ENCODE assay signal across 15 mouse cellular contexts in the genomic region with DNA sequence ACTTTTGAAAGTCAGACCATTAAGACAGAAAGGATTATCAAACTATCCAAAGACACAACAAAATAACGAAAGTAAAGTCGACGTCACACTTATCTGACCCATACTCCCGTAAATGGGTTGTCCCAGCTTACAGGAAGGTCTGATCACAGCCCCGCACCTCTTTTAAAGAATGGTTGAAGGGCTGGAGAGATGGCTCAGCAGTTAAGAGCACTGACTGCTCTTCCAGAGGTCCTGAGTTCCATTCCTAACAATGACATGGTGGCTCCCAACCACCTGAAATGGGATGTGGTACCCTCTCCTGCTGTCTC. TPM values are rescaled to one million over a fixed set of nuclear protein-coding genes. Genes with fewer than 3 reads are reported as not detected.
DNase-seq lines count a peak whose midpoint lies in the region; ATAC-seq and TF ChIP-seq lines count a peak whose summit lies in the region.
"Had no signal": no experiment of that assay in that cellular context is flagged by ENCODE, and none has a peak within 500 bp of the region (broad histone marks: within the 10 kb centered on the region; RNA-seq: fewer than 3 reads in every experiment).

No protein-coding gene starts in this region.

- TF ChIP-seq POLR2A in thymus, adult 2 months (IDR thresholded peaks at IDR 0.05; ENCODE audit: control insufficient read depth, extremely low read depth, insufficient read depth, low read length, poor library complexity): no peak

- H3K27ac ChIP-seq in heart, embryonic 13.5 days (replicated peaks): no peak overlapping the region
- H3K27ac ChIP-seq in thymus, adult 2 months (ENCODE audit: control insufficient read depth, insufficient read depth, low read length): peak overlapping the region; percentile 98
- peak overlapping the region; percentile 62 for H3K27ac ChIP-seq in liver, embryonic 12.5 days
- H3K27ac ChIP-seq in kidney, embryonic 14.5 days (ENCODE audit: low read depth, low read length): no peak overlapping the region
- no peak overlapping the region for H3K27ac ChIP-seq in neural tube, embryonic 15.5 days (replicated peaks)
- H3K27ac ChIP-seq: embryonic facial prominence, embryonic 12.5 days; hindbrain, postnatal 0 days; midbrain, embryonic 10.5 days had no signal

- peaks cover 24% of the 10 kb centered on the region for H3K4me1 ChIP-seq in heart, embryonic 13.5 days
- peaks cover 11% of the 10 kb centered on the region for H3K4me1 ChIP-seq in thymus, adult 2 months (replicated peaks; ENCODE audit: control insufficient read depth, insufficient read depth, low read length)
- H3K4me1 ChIP-seq in liver, embryonic 12.5 days: peaks cover 28% of the 10 kb centered on the region
- H3K4me1 ChIP-seq in kidney, embryonic 14.5 days (ENCODE audit: control insufficient read depth, insufficient read depth, low read length): no peaks in the 10 kb centered on the region
- H3K4me1 ChIP-seq in neural tube, embryonic 15.5 days: no peaks in the 10 kb centered on the region
- H3K4me1 ChIP-seq: embryonic facial prominence, embryonic 12.5 days; midbrain, embryonic 10.5 days had no signal

- no peaks in the 10 kb centered on the region for H3K27me3 ChIP-seq in heart, embryonic 13.5 days (replicated peaks)
- H3K27me3 ChIP-seq in thymus, adult 2 months (ENCODE audit: control insufficient read depth, insufficient read depth, low read length): no peaks in the 10 kb centered on the region
- no peaks in the 10 kb centered on the region for H3K27me3 ChIP-seq in liver, embryonic 12.5 days (replicated peaks)
- H3K27me3 ChIP-seq in splenic B cell, adult 2 months (ENCODE audit: control insufficient read depth, insufficient read depth, low read length, poor library complexity, severe bottlenecking): no peaks in the 10 kb centered on the region
- H3K27me3 ChIP-seq in kidney, embryonic 14.5 days (ENCODE audit: control insufficient read depth, insufficient read depth, low read length): no peaks in the 10 kb centered on the region
- no peaks in the 10 kb centered on the region for H3K27me3 ChIP-seq in neural tube, embryonic 15.5 days (replicated peaks)
- H3K27me3 ChIP-seq: embryonic facial prominence, embryonic 12.5 days; heart, embryonic 12.5 days had no signal

- H3K9ac ChIP-seq in heart, embryonic 13.5 days: no peak overlapping the region
- peak overlapping the region; percentile 27; the same call in 1 of the 2 replicates for H3K9ac ChIP-seq in liver, embryonic 12.5 days
- no peak overlapping the region for H3K9ac ChIP-seq in kidney, embryonic 14.5 days (ENCODE audit: low read depth, low read length)
- no peak overlapping the region for H3K9ac ChIP-seq in neural tube, embryonic 15.5 days (replicated peaks)
- H3K9ac ChIP-seq: embryonic facial prominence, embryonic 12.5 days; heart, embryonic 12.5 days; lung, embryonic 14.5 days had no signal

- no peaks in the 10 kb centered on the region for H3K9me3 ChIP-seq in heart, embryonic 13.5 days
- H3K9me3 ChIP-seq in liver, embryonic 12.5 days (replicated peaks): no peaks in the 10 kb centered on the region
- no peaks in the 10 kb centered on the region for H3K9me3 ChIP-seq in kidney, embryonic 14.5 days (ENCODE audit: control insufficient read depth, low read length)
- no peaks in the 10 kb centered on the region for H3K9me3 ChIP-seq in neural tube, embryonic 15.5 days (replicated peaks)
- H3K9me3 ChIP-seq: embryonic facial prominence, embryonic 12.5 days; heart, embryonic 12.5 days; midbrain, embryonic 10.5 days had no signal

- H3K4me3 ChIP-seq in heart, embryonic 13.5 days: no peak overlapping the region
- peak overlapping the region; percentile 37 for H3K4me3 ChIP-seq in thymus, adult 2 months (ENCODE audit: control insufficient read depth, insufficient read depth, low read length)
- H3K4me3 ChIP-seq in liver, embryonic 12.5 days: peak overlapping the region; percentile 37
- H3K4me3 ChIP-seq in kidney, embryonic 14.5 days (ENCODE audit: low read length): no peak overlapping the region
- H3K4me3 ChIP-seq in neural tube, embryonic 15.5 days (replicated peaks): no peak overlapping the region
- H3K4me3 ChIP-seq: embryonic facial prominence, embryonic 12.5 days; heart, embryonic 12.5 days; midbrain, embryonic 10.5 days had no signal

- 63% methylated on average over 5 of the region's 5 CpGs for WGBS in heart, embryonic 13.5 days
- WGBS in thymus, adult 2 months: 9% methylated on average over 5 of the region's 5 CpGs
- WGBS in liver, embryonic 12.5 days (ENCODE audit: insufficient replicate concordance): 25% methylated on average over 5 of the region's 5 CpGs
- 89% methylated on average over 5 of the region's 5 CpGs for WGBS in kidney, embryonic 14.5 days
- whole genome bisulfite sequencing in neural tube, embryonic 15.5 days: 93% methylated on average over 5 of the region's 5 CpGs

- peak overlapping the region; percentile 5; the same call in 1 of the 2 replicates for H3K4me2 ChIP-seq in heart, embryonic 13.5 days
- peak overlapping the region; percentile 63 for H3K4me2 ChIP-seq in liver, embryonic 12.5 days
- H3K4me2 ChIP-seq in kidney, embryonic 14.5 days (replicated peaks; ENCODE audit: low read depth, low read length): no peak overlapping the region
- H3K4me2 ChIP-seq in neural tube, embryonic 15.5 days: no peak overlapping the region
- H3K4me2 ChIP-seq: embryonic facial prominence, embryonic 12.5 days; heart, embryonic 12.5 days; lung, embryonic 14.5 days had no signal

- H3K36me3 ChIP-seq in heart, embryonic 13.5 days: no peaks in the 10 kb centered on the region
- H3K36me3 ChIP-seq in thymus, adult 2 months (ENCODE audit: control insufficient read depth, insufficient read depth, low read length): peaks cover 10% of the 10 kb centered on the region; the same call in 1 of the 2 replicates
- H3K36me3 ChIP-seq in liver, embryonic 12.5 days: no peaks in the 10 kb centered on the region
- 0 out of 2 replicates have a peak, but pooled peaks cover 1% of the 10 kb centered on the region for H3K36me3 ChIP-seq in splenic B cell, adult 2 months (ENCODE audit: control insufficient read depth, insufficient read depth, low read length, poor library complexity, severe bottlenecking)
- H3K36me3 ChIP-seq in kidney, embryonic 14.5 days (ENCODE audit: control insufficient read depth, insufficient read depth, low read length): no peaks in the 10 kb centered on the region
- H3K36me3 ChIP-seq in neural tube, embryonic 15.5 days: no peaks in the 10 kb centered on the region
- H3K36me3 ChIP-seq: embryonic facial prominence, embryonic 12.5 days; heart, embryonic 12.5 days; midbrain, embryonic 10.5 days had no signal

- TF ChIP-seq CTCF in thymus, adult 2 months (IDR thresholded peaks at IDR 0.05; ENCODE audit: borderline replicate concordance, control insufficient read depth, extremely low read depth, insufficient read depth, low read length, poor library complexity): no peak

- DNase-seq in heart, postnatal 4 days: no peak
- DNase-seq in thymus, adult 2 months: no peak
- DNase-seq in thymus, postnatal 25 days: no peak
- peak; percentile 73 for DNase-seq in splenic B cell, adult 2 months (ENCODE audit: low read depth, low spot score)
- DNase-seq: cerebellum, postnatal 25 days; lung, embryonic 14.5 days had no signal

- no peak for ATAC-seq in heart, embryonic 13.5 days (ENCODE audit: extremely low read depth, insufficient number of reproducible peaks, low FRiP score, low TSS enrichment)
- peak; percentile 57; the same call in 1 of the 2 replicates for ATAC-seq in liver, embryonic 12.5 days
- ATAC-seq in kidney, embryonic 14.5 days (ENCODE audit: low FRiP score, low TSS enrichment): no peak
- ATAC-seq in neural tube, embryonic 15.5 days (ENCODE audit: low FRiP score): no peak

RNA-seq across cellular contexts. Expression of a gene that starts 39.3 kb away (rescaled TPM):
- 0.71 and 1.1 TPM in 2 replicates for polyA plus RNA-seq in heart, embryonic 13.5 days (2015; fragmentation: Nextera tagmentation; extraction: Ambion mirVana)
- total RNA-seq in heart, postnatal 4 days (2021): 1 to 10 TPM in 1 of 2 experiments, under 1 TPM in 1; 0.97 to 1.2 TPM
- 284 and 293 TPM in 2 replicates for polyA plus RNA-seq in thymus, adult 2 months (2012; rRNA removed)
- polyA plus RNA-seq in liver, embryonic 12.5 days (2016; fragmentation: Nextera tagmentation; extraction: Ambion mirVana): 1.9 and 2.2 TPM in 2 replicates
- polyA plus RNA-seq in kidney, embryonic 14.5 days (2014; fragmentation: Nextera tagmentation; extraction: Ambion mirVana): 0.29 and 1.0 TPM in 2 replicates
- polyA plus RNA-seq in neural tube, embryonic 15.5 days (2015; fragmentation: Nextera tagmentation; extraction: Ambion mirVana): 0.08 and 4.6 TPM in 2 replicates
- total RNA-seq: hindbrain, postnatal 0 days had no signal
- polyA plus RNA-seq: forebrain, embryonic 14.5 days had no signal

Comparison
In these comparisons a context has a peak if more than half of its experiments do, and no peak if none do; other contexts are left out.
1. H3K27ac ChIP-seq: peak in thymus, adult 2 months (single experiment) and liver, embryonic 12.5 days (single experiment); none in heart, embryonic 13.5 days (single experiment), kidney, embryonic 14.5 days (single experiment) and neural tube, embryonic 15.5 days (single experiment).
2. H3K4me2 ChIP-seq: peak in heart, embryonic 13.5 days (single experiment) and liver, embryonic 12.5 days (single experiment); none in kidney, embryonic 14.5 days (single experiment) and neural tube, embryonic 15.5 days (single experiment).
3. H3K4me3 ChIP-seq: peak in thymus, adult 2 months (single experiment) and liver, embryonic 12.5 days (single experiment); none in heart, embryonic 13.5 days (single experiment), kidney, embryonic 14.5 days (single experiment) and neural tube, embryonic 15.5 days (single experiment).
4. RNA of a gene that starts 39.3 kb away (polyA plus RNA-seq): 284 to 293 TPM in thymus, adult 2 months; 1.9 to 2.2 TPM in liver, embryonic 12.5 days, 0.71 to 1.1 TPM in heart, embryonic 13.5 days, 0.29 to 1.0 TPM in kidney, embryonic 14.5 days and 0.08 to 4.6 TPM in neural tube, embryonic 15.5 days; every median in the first group is over 10 times any median in the second.